Mouse (Mus musculus) thymus, adult 2 months (tissue): Measurements from ENCODE around the gene Actr2. TPM values are rescaled to one million over a fixed set of nuclear protein-coding genes. Genes with fewer than 3 reads are reported as not detected.
A peak's percentile ranks its signal among the peaks of the same experiment; 100 is the strongest.

Experiments used
- DNase-seq: peaks from one replicate; pipeline ENCODE4 v3.0.0; 2021
- H3K27ac ChIP-seq: fragments of 200-500 bp; 2 replicates; pipeline ENCODE4 v1.5.1; 2012; ENCODE audit warnings: low read length, control low read depth; ENCODE audit not compliant: control insufficient read depth, insufficient read depth
- H3K27me3 ChIP-seq: fragments of 200-500 bp; 2 replicates; pipeline ENCODE4 v1.6.1; 2012; ENCODE audit warnings: mild to moderate bottlenecking, low read length, moderate library complexity, mixed read lengths; ENCODE audit not compliant: control insufficient read depth, insufficient read depth
- H3K36me3 ChIP-seq: fragments of 200-500 bp; 2 replicates; pipeline ENCODE4 v1.6.1; 2012; ENCODE audit warnings: mild to moderate bottlenecking, low read length, moderate library complexity; ENCODE audit not compliant: control insufficient read depth, insufficient read depth
- H3K4me1 ChIP-seq: fragments of 200-500 bp; replicated peaks from 2 replicates; pipeline ENCODE4 v1.6.1; 2012; ENCODE audit warnings: low read length; ENCODE audit not compliant: control insufficient read depth, insufficient read depth
- H3K4me3 ChIP-seq: fragments of 200-500 bp; 2 replicates; pipeline ENCODE4 v1.5.1; 2012; ENCODE audit warnings: mild to moderate bottlenecking, low read length, control low read depth, moderate library complexity; ENCODE audit not compliant: control insufficient read depth, insufficient read depth
- CTCF ChIP-seq: fragments of 200-500 bp; IDR thresholded peaks from 2 replicates; pipeline ENCODE4 v1.5.1; 2012; ENCODE audit warnings: mild to moderate bottlenecking, control low read depth, low read length, moderate library complexity, borderline replicate concordance; ENCODE audit not compliant: control insufficient read depth, poor library complexity, insufficient read depth; ENCODE audit errors: extremely low read depth
- POLR2A ChIP-seq: fragments of 200-500 bp; IDR thresholded peaks from 2 replicates; pipeline ENCODE4 v1.6.1; 2012; ENCODE audit warnings: mild to moderate bottlenecking, low read length, control low read depth, moderate library complexity; ENCODE audit not compliant: control insufficient read depth, poor library complexity, insufficient read depth; ENCODE audit errors: extremely low read depth
- WGBS: fragments of 180-500 bp; shearing (Covaris S2); methylation state at CpG from one replicate; pipeline ENCODE4 v1.1.7; 2018; 5-methylcytosine and 5-hydroxymethylcytosine counted together
- polyA plus RNA-seq: library from polyadenylated mRNA; depleted of rRNA; stranded (reverse); fragments of >200 nt; gene quantifications from 2 replicates; pipeline ENCODE4 v1.2.3, GENCODE M21; 2012

The Actr2 gene
- polyA plus RNA-seq, 1 experiment: 41.7 TPM

GRCm38 (mm10) chr11:20116701-20117100 lies 4.0 kb upstream of the Actr2 start:
- no peak for TF ChIP-seq CTCF
- no peak for TF ChIP-seq POLR2A
- Histone ChIP-seq H3K27ac (no peak overlapping the region), H3K36me3 (no peaks in the 10 kb centered on the region), H3K4me3 (no peak overlapping the region), H3K4me1 (peaks cover 3% of the 10 kb centered on the region; the same call in 1 of the 2 replicates), H3K27me3 (no peaks in the 10 kb centered on the region)
- DNase-seq: no peak
- WGBS: 97% methylated on average over 4 of the region's 4 CpGs

- Histone ChIP-seq H3K4me1 (peaks cover 3% of the 10 kb centered on the region; the same call in 1 of the 2 replicates), H3K36me3 (no peaks in the 10 kb centered on the region), H3K27me3 (no peaks in the 10 kb centered on the region), H3K27ac (no peak overlapping the region), H3K4me3 (no peak overlapping the region)
- WGBS: 94% methylated on average over 5 of the region's 5 CpGs
- DNase-seq: no peak
- TF ChIP-seq CTCF: no peak
- no peak for TF ChIP-seq POLR2A
These were observed 3.4 kb upstream of the Actr2 start for GRCm38 (mm10) chr11:20116030-20116551.

GRCm38 (mm10) chr11:20112006-20112740 lies 540 bp downstream of the Actr2 start:
- TF ChIP-seq CTCF: no peak
- 0 out of 2 replicates have a peak, but pooled peaks have one; percentile 8 for TF ChIP-seq POLR2A
- H3K36me3 ChIP-seq: no peaks in the 10 kb centered on the region
- peaks cover 9% of the 10 kb centered on the region for H3K4me1 ChIP-seq
- H3K27ac ChIP-seq: peak overlapping the region; percentile 84
- no peaks in the 10 kb centered on the region for H3K27me3 ChIP-seq
- peak; percentile 82 for DNase-seq
- H3K4me3 ChIP-seq: peak overlapping the region; percentile 96
- 2% methylated on average over 50 of the region's 50 CpGs for WGBS

GRCm38 (mm10) chr11:20108151-20108550 lies 4.6 kb downstream of the Actr2 start:
- TF ChIP-seq CTCF (no peak), POLR2A (no peak)
- Histone ChIP-seq H3K4me3 (no peak overlapping the region), H3K27ac (peak overlapping the region; percentile 51; the same call in 1 of the 2 replicates), H3K4me1 (peaks cover 7% of the 10 kb centered on the region), H3K36me3 (no peaks in the 10 kb centered on the region), H3K27me3 (no peaks in the 10 kb centered on the region)
- WGBS: 33% methylated on average over 7 of the region's 7 CpGs
- no peak for DNase-seq

- Histone ChIP-seq H3K27ac (peak overlapping the region; percentile 51; the same call in 1 of the 2 replicates), H3K4me1 (peaks cover 7% of the 10 kb centered on the region), H3K27me3 (no peaks in the 10 kb centered on the region), H3K4me3 (no peak overlapping the region), H3K36me3 (no peaks in the 10 kb centered on the region)
- 21% methylated on average over 4 of the region's 4 CpGs for WGBS
- no peak for DNase-seq
- TF ChIP-seq CTCF (no peak), POLR2A (no peak)
These were observed 5.0 kb downstream of the Actr2 start for GRCm38 (mm10) chr11:20107683-20108082.

- 34% methylated on average over 3 of the region's 3 CpGs for WGBS
- no peaks in the 10 kb centered on the region for H3K36me3 ChIP-seq
- H3K27me3 ChIP-seq: no peaks in the 10 kb centered on the region
- H3K4me1 ChIP-seq: peaks cover 7% of the 10 kb centered on the region
- H3K4me3 ChIP-seq: no peak overlapping the region
- no peak for DNase-seq
- TF ChIP-seq CTCF (no peak), POLR2A (no peak)
- no peak overlapping the region for H3K27ac ChIP-seq
These were observed 5.8 kb downstream of the Actr2 start for GRCm38 (mm10) chr11:20106946-20107345.

- Histone ChIP-seq H3K27ac (no peak overlapping the region), H3K4me3 (no peak overlapping the region)
- WGBS: 97% methylated on average over 2 of the region's 2 CpGs
These were observed 8.8 kb downstream of the Actr2 start for GRCm38 (mm10) chr11:20103949-20104348.

More at GRCm38 (mm10) chr11:20103949-20104348, 8.8 kb downstream of the Actr2 start:
- Histone ChIP-seq H3K4me1 (peaks cover 7% of the 10 kb centered on the region), H3K27me3 (no peaks in the 10 kb centered on the region), H3K36me3 (peaks cover 15% of the 10 kb centered on the region)
- DNase-seq: no peak
- no peak for TF ChIP-seq POLR2A
- no peak for TF ChIP-seq CTCF
